Mouse (Mus musculus) ES-E14 (cell line): ENCODE measurements around the gene Galnt4. TPM values are rescaled to one million over a fixed set of nuclear protein-coding genes. Genes with fewer than 3 reads are reported as not detected.

Experiments
- DNase-seq: peaks from one replicate; pipeline ENCODE4 v3.0.0-alpha.2; 2013; ENCODE audit warnings: low read depth, low spot score
- H3K27ac ChIP-seq: 2 replicates; pipeline ENCODE4 v1.5.1; 2012; ENCODE audit warnings: low read depth, mild to moderate bottlenecking, low read length, moderate library complexity, mixed read lengths; ENCODE audit not compliant: poor library complexity, insufficient read depth, severe bottlenecking
- H3K36me3 ChIP-seq: 2 replicates; pipeline ENCODE4 v1.6.1; 2012; ENCODE audit warnings: mild to moderate bottlenecking, low read length, moderate library complexity, mixed read lengths; ENCODE audit not compliant: control insufficient read depth, poor library complexity, insufficient read depth, severe bottlenecking
- H3K4me1 ChIP-seq, 2 experiments: fragments of 150-350 bp in 1 of 2; sonication (generic) in 1 of 2; 2 replicates each; pipeline ENCODE4 v1.6.1; 2012; ENCODE audit warnings: low read length in 2 of 2, mild to moderate bottlenecking in 1 of 2, mixed read lengths in 1 of 2; ENCODE audit not compliant: control insufficient read depth in 2 of 2, insufficient read depth in 2 of 2, poor library complexity in 1 of 2
- H3K4me3 ChIP-seq, 2 experiments: fragments of 150-350 bp in 1 of 2; sonication (generic) in 1 of 2; 2 replicates each; pipeline ENCODE4 v1.5.1; 2012; ENCODE audit warnings: low read length in 2 of 2, low read depth in 1 of 2, mild to moderate bottlenecking in 1 of 2, mixed read lengths in 1 of 2; ENCODE audit not compliant: insufficient read depth in 1 of 2, poor library complexity in 1 of 2, severe bottlenecking in 1 of 2
- H3K9ac ChIP-seq: 2 replicates; pipeline ENCODE4 v1.6.1; 2012; ENCODE audit warnings: low read depth, mild to moderate bottlenecking, low read length, mixed read lengths; ENCODE audit not compliant: poor library complexity, insufficient read depth, severe bottlenecking
- H3K9me3 ChIP-seq: fragments of 150-350 bp; sonication (generic); 2 replicates; pipeline ENCODE4 v1.6.1; 2012; ENCODE audit warnings: low read depth, mild to moderate bottlenecking, low read length; ENCODE audit not compliant: control insufficient read depth, insufficient read depth
- CHD2 ChIP-seq: IDR thresholded peaks from 2 replicates; pipeline ENCODE4 v1.6.1; 2014; ENCODE audit warnings: mild to moderate bottlenecking, low read depth, low read length, inconsistent platforms
- HCFC1 ChIP-seq: IDR thresholded peaks from 2 replicates; pipeline ENCODE4 v1.6.1; 2012; ENCODE audit warnings: low read length, inconsistent platforms, borderline replicate concordance; ENCODE audit not compliant: insufficient read depth
- MAFK ChIP-seq: IDR thresholded peaks from 2 replicates; pipeline ENCODE4 v1.6.1; 2014; ENCODE audit warnings: mild to moderate bottlenecking, low read depth, low read length, inconsistent platforms; ENCODE audit not compliant: insufficient read depth
- ZC3H11A ChIP-seq: IDR thresholded peaks from 2 replicates; pipeline ENCODE4 v1.6.1; 2012; ENCODE audit warnings: low read depth, mild to moderate bottlenecking, inconsistent platforms, low read length, borderline replicate concordance
- ZNF384 ChIP-seq: IDR thresholded peaks from 2 replicates; pipeline ENCODE4 v1.6.1; 2012; ENCODE audit warnings: low read depth, low read length, inconsistent platforms
- in situ Hi-C, 2 experiments: fragments of 600-800 bp; cut with MboI; formaldehyde crosslinking; loops; one replicate each; pipeline ENCODE4 v1.15.1; 2025; ENCODE audit warnings: low sequenced_read_pairs in 2 of 2, inconsistent platforms in 1 of 2; ENCODE audit not compliant: unreplicated experiment in 2 of 2
- total RNA-seq: library from RNA; depleted of rRNA; stranded (reverse); fragments of 300-350 nt; gene quantifications from 2 replicates; pipeline ENCODE4 v1.2.3, GENCODE M21; 2012

Gene Galnt4
- total RNA-seq, 1 experiment: 3.7 TPM

DNA sequence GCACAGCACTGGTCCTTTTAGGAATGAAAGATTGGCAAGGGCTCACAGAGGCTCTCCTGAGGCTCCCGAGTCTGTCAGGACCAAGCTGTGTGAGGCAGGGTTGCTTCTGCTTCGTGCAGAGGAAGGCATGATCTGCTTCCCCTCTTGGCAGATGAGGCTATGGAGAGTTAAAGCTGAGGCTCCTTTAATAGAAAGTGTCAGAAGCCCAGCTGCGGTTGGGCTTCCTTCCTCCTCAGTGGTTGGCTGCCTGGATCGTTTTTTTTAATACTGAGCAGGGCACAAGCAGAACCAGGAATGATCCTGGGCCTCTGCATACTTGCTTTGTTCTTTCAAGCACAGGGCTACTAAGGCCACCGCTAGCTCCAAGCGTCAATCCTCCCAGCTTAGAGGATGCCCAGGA is 22.7 kb downstream of the Galnt4 start:
- DNase-seq: no peak
- peaks cover 6% of the 10 kb centered on the region; the same call in 1 of the 2 replicates for H3K36me3 ChIP-seq
- no peak overlapping the region for H3K27ac ChIP-seq
- H3K4me3 ChIP-seq: no peak overlapping the region
- H3K9ac ChIP-seq: no peak overlapping the region
- in situ Hi-C loops: no loop called here
- H3K9me3 ChIP-seq: no peaks in the 10 kb centered on the region
- TF ChIP-seq MAFK: no peak
- no peak for TF ChIP-seq HCFC1
- TF ChIP-seq CHD2: no peak
- TF ChIP-seq ZC3H11A: no peak
- TF ChIP-seq ZNF384: no peak
- peaks cover 0 to 1% of the 10 kb centered on the region in 2 experiments; a peak in 1 of 4 replicates for H3K4me1 ChIP-seq

DNA sequence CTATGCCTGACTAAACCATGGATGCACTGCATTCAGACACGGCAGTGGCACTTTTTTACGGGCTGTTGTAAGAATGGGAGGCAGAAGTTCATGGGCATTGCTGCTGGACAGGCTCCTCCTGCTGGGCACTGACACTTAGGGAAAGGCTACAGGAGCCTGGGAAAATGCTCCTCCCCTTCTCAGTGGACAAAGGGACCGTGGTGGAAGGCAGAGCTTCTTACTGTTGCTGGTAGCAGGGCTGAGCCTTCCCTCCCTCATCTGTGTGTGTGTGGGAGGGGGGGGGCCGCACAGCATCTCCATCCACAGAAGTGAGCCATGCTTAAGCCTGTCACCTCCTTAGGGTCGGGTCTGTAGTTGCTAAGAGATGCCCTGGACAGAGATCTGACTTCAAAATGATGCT is 23.3 kb downstream of the Galnt4 start:
- H3K9ac ChIP-seq: no peak overlapping the region
- no peak overlapping the region for H3K4me3 ChIP-seq
- TF ChIP-seq CHD2 (no peak), ZC3H11A (no peak), HCFC1 (no peak), MAFK (no peak), ZNF384 (no peak)
- no peak overlapping the region for H3K27ac ChIP-seq
- H3K36me3 ChIP-seq: peaks cover 6% of the 10 kb centered on the region; the same call in 1 of the 2 replicates
- no peak for DNase-seq
- peaks cover 0 to 1% of the 10 kb centered on the region in 2 experiments; a peak in 1 of 4 replicates for H3K4me1 ChIP-seq
- in situ Hi-C loops: no loop called here
- no peaks in the 10 kb centered on the region for H3K9me3 ChIP-seq

DNA sequence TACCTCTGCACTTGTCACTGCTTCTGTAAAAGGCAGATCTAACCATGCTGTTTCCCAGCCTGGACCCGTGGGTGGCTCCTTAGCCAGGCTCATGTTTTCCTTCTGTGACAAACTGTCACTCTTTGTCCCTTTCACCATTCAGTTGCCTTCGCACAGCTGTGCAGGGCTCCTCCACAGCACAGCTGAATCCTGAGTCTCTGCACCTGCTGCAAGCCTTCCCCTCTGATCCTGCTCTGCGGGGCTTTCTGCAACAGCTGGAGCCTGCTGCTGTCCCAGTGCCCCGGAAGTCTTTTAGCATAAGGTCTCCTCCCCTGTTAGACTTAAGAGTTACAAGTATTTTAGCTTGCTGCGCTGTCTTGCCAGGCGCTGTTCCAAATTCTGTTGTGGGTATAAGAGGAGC is 24.2 kb downstream of the Galnt4 start:
- DNase-seq: no peak
- Histone ChIP-seq H3K4me3 (no peak overlapping the region), H3K36me3 (peaks cover 6% of the 10 kb centered on the region; the same call in 1 of the 2 replicates), H3K9me3 (no peaks in the 10 kb centered on the region), H3K27ac (no peak overlapping the region), H3K9ac (no peak overlapping the region), H3K4me1 (peaks cover 0 to 1% of the 10 kb centered on the region in 2 experiments; a peak in 1 of 4 replicates)
- in situ Hi-C loops: no loop called here
- TF ChIP-seq MAFK (no peak), ZNF384 (no peak), HCFC1 (no peak), ZC3H11A (no peak), CHD2 (no peak)

- Histone ChIP-seq H3K9me3 (no peaks in the 10 kb centered on the region), H3K27ac (no peak overlapping the region), H3K4me3 (no peak overlapping the region), H3K4me1 (peaks cover 0 to 1% of the 10 kb centered on the region in 2 experiments; a peak in 1 of 4 replicates), H3K9ac (no peak overlapping the region), H3K36me3 (peaks cover 6% of the 10 kb centered on the region; the same call in 1 of the 2 replicates)
- DNase-seq: no peak
- TF ChIP-seq ZC3H11A (no peak), HCFC1 (no peak), ZNF384 (no peak), MAFK (no peak), CHD2 (no peak)
- in situ Hi-C loops: no loop called here
These were observed 24.8 kb downstream of the Galnt4 start for GRCm38 (mm10) chr10:99132595-99133272.
